Mouse (Mus musculus) embryonic facial prominence, embryonic 14.5 days (tissue): ENCODE results near the gene Chrm5. TPM values are rescaled to one million over a fixed set of nuclear protein-coding genes. Genes with fewer than 3 reads are reported as not detected.
"Not testable (repeated sequence)": the region's sequence is repeated elsewhere in the genome, so short reads cannot be mapped to it uniquely, and the experiment has no call there.

Source experiments
- ATAC-seq: fragments of 200-750 bp; cut with Nextera tagmentation; 2 replicates; pipeline ENCODE4 v1.8.0; 2017; ENCODE audit warnings: low read depth, moderate number of reproducible peaks, moderate TSS enrichment
- DNase-seq: peaks from one replicate; pipeline ENCODE4 v3.0.0-alpha.2; 2015; ENCODE audit warnings: low spot score
- H3K27ac ChIP-seq: fragments of 300-500 bp; sonication (generic); replicated peaks from 2 replicates; pipeline ENCODE4 v1.5.1; 2014; ENCODE audit warnings: low read depth, mild to moderate bottlenecking, low read length, moderate library complexity
- H3K27me3 ChIP-seq: fragments of 300-500 bp; sonication (generic); replicated peaks from 2 replicates; pipeline ENCODE4 v1.6.1; 2014; ENCODE audit warnings: low read length; ENCODE audit not compliant: control insufficient read depth, insufficient read depth
- H3K36me3 ChIP-seq: fragments of 300-500 bp; sonication (generic); 2 replicates; pipeline ENCODE4 v1.6.1; 2014; ENCODE audit warnings: low read length, mixed read lengths; ENCODE audit not compliant: control insufficient read depth, insufficient read depth
- H3K4me1 ChIP-seq: fragments of 300-500 bp; sonication (generic); 2 replicates; pipeline ENCODE4 v1.6.1; 2014; ENCODE audit warnings: antibody characterized with exemption, low read length; ENCODE audit not compliant: control insufficient read depth, insufficient read depth
- H3K4me2 ChIP-seq: fragments of 300-500 bp; sonication (generic); 2 replicates; pipeline ENCODE4 v1.6.1; 2014; ENCODE audit warnings: low read depth, mild to moderate bottlenecking, low read length, moderate library complexity, mixed read lengths
- H3K4me3 ChIP-seq: fragments of 300-500 bp; sonication (generic); 2 replicates; pipeline ENCODE4 v1.5.1; 2014; ENCODE audit warnings: low read depth, mild to moderate bottlenecking, low read length
- H3K9ac ChIP-seq: fragments of 300-500 bp; sonication (generic); 2 replicates; pipeline ENCODE4 v1.6.1; 2014; ENCODE audit warnings: low read depth, mild to moderate bottlenecking, low read length, moderate library complexity, mixed read lengths
- H3K9me3 ChIP-seq: fragments of 300-500 bp; sonication (generic); 2 replicates; pipeline ENCODE4 v1.6.1; 2016; ENCODE audit warnings: low read length; ENCODE audit not compliant: control insufficient read depth
- WGBS: fragments of 180-500 bp; shearing (Covaris S2); extraction: QIAGEN DNeasy Blood & Tissue Kit; methylation state at CpG from one replicate; pipeline ENCODE4 v1.1.7; 2014; 5-methylcytosine and 5-hydroxymethylcytosine counted together
- polyA plus RNA-seq: library from polyadenylated mRNA; unstranded; fragments of >200 nt; fragmentation: Nextera tagmentation; extraction: Ambion mirVana; gene quantifications from 2 replicates; pipeline ENCODE4 v1.2.1, GENCODE M21; 2014

The Chrm5 gene
- polyA plus RNA-seq, 1 experiment from 2014 or later, result 0.14 TPM

DNA sequence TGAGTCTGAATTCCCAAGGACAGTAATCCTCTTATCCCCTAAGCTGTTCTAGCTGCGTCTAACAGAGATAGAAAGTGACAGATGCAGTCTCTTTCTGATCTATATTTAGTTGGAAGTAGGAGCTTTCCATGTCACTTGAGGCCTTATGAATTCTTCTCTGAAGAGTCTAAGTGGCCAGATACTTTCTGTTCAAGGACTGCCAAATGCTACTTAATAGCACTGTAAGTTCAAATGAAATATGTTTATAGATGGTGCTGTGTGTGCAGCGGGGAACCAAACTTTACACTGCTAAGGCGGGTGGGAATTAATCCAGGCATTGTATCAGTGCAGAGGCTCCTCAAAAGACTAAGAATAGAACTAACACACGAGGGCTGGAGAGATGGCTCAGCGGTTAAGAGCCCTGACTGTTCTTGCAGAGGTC, 9.6 kb downstream of the Chrm5 start:
- WGBS, result 71% methylated on average over 5 of the region's 5 CpGs
- Histone ChIP-seq H3K4me1 (no peaks in the 10 kb centered on the region), H3K4me3 (no peak overlapping the region), H3K4me2 (no peak overlapping the region), H3K27ac (no peak overlapping the region), H3K9me3 (no peaks in the 10 kb centered on the region), H3K9ac (no peak overlapping the region), H3K27me3 (no peaks in the 10 kb centered on the region), H3K36me3 (peaks cover 35% of the 10 kb centered on the region)
- ATAC-seq, result peak; percentile 67
- DNase-seq, result peak; percentile 34

DNA sequence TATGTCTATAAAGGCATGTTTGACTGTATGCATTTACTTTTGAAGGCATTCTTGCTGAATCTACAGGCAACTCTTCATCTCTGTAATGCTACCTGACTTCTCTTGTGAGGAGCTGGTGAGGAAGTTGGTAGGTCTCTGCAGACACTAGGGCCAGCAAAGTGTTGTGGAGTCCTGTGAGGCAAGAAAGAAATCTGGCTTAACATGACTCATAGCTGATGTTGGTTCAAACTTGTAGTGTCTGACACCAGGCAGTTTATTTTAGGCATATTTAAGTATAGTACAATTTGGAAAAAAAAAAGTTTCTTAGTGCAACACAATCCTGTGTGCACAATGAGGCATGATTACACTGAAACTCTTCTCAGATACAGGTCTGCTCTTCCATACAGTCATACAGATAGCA, 11.0 kb downstream of the Chrm5 start:
- Histone ChIP-seq H3K36me3 (peaks cover 42% of the 10 kb centered on the region), H3K4me2 (no peak overlapping the region), H3K9ac (no peak overlapping the region), H3K27ac (no peak overlapping the region), H3K27me3 (no peaks in the 10 kb centered on the region), H3K9me3 (no peaks in the 10 kb centered on the region), H3K4me1 (no peaks in the 10 kb centered on the region), H3K4me3 (no peak overlapping the region)
- ATAC-seq (no peak), DNase-seq (no peak)

DNA sequence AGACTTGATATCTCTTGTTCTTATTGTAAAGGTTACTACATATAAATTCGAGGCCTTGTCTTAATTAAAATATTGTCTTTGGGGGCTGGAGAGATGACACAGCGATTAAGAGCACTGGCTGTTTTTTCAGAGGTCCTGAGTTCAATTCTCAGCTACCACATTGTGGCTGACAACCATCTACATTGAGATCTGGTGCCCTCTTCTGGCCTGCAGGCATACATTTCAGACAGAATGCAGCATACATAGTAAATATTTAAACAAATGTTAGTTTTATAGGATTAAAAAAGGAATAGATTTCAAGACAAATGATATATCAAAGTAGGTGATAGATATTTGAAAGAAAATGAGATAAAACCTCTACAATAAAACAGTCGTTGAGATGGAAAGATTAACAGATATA, 20.0 kb downstream of the Chrm5 start:
- peaks cover 36% of the 10 kb centered on the region for H3K36me3 ChIP-seq
- H3K9ac ChIP-seq, result no peak overlapping the region
- peaks cover 9% of the 10 kb centered on the region; the same call in 1 of the 2 replicates for H3K4me1 ChIP-seq
- no peaks in the 10 kb centered on the region for H3K9me3 ChIP-seq
- ATAC-seq, result no peak
- 91% methylated on average over 3 of the region's 3 CpGs for WGBS
- H3K27me3 ChIP-seq, result no peaks in the 10 kb centered on the region
- no peak overlapping the region for H3K4me3 ChIP-seq
- no peak overlapping the region for H3K27ac ChIP-seq
- H3K4me2 ChIP-seq, result no peak overlapping the region
- DNase-seq, result no peak

DNA sequence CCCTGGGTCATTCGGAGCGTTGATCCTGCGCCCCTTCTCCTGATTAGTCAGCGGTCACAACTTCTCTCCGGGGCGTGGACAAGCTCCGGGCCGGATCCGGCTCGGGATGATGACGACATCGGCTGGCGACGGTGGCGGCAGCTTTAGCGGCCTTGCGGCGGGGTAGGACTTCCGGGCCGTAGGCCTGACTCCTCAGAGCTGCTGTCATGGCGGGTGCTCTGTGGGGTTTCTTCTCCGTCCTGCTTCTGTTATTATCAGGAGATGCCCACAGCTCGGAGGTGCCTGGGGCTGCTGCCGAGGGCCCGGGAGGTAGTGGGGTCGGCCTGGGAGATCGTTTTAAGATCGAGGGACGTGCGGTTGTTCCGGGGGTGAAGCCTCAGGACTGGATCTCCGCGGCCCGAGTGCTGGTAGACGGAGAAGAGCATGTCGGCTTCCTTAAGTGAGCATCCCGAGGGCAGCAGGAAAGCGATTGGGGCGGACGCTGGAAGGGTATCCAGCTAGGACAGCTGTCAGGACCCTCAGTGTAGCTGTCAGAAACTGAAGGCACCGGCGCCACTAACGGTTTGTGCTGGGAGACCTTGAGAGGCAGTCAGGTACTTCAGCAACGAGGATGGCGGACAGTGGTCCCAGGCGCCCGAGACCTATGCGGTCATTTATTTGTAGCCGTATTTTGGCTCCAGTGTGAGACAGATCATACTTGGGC, 25.6 kb downstream of the Chrm5 start, which contains the start of gene Emc7:
Gene Emc7, plus strand, starts transcription at position 136 of the 703 bp plus-strand sequence.
- ATAC-seq, result peak; percentile 99
- peak within 1 kb of the TSS; percentile 93 for H3K4me3 ChIP-seq
- no peaks in the 10 kb centered on the region for H3K9me3 ChIP-seq
- H3K4me1 ChIP-seq, result peaks cover 9% of the 10 kb centered on the region; the same call in 1 of the 2 replicates
- DNase-seq, result peak; percentile 97
- H3K9ac ChIP-seq, result peak within 1 kb of the TSS; percentile 92
- peaks cover 2% of the 10 kb centered on the region; the same call in 1 of the 2 replicates for H3K36me3 ChIP-seq
- 0% methylated on average over 47 of the region's 49 CpGs for WGBS
- peak within 1 kb of the TSS; percentile 74 for H3K27ac ChIP-seq
- H3K27me3 ChIP-seq, result no peaks in the 10 kb centered on the region
- peak within 1 kb of the TSS; percentile 93 for H3K4me2 ChIP-seq

DNA sequence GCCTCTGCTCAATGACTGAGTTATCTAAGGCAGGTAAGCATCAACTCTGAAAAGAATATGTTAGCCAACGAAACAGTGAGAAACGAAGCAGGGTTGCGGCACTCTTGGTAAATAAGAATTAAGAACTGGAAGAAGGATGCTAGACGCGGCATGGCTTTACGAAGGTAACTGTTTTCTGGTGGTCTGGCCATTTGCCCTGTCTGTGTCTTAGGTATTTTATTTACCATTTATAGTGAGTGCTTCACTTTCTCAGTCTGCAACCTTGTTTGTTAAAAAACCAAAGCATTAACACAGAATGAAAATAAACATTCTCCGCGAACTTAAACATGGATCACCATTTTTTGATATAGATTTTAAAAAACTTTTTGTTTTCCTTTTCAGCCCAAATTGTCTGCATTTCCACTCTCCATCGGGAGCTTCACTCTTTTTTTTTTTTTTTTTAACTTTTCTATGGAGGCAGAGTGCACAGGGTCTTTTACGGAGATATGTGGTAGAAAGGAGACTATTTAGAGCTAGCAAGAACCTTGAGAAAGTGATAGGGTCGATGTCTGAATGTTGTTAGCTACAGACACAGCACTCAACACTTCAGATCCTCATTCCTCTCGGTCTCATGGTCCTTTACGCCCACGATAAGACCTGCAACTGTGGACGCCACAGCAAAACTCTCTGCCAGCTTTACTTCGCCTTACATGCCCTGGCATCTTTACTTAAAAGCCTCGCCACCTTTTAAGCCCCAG, 26.3 kb downstream of the Chrm5 start:
- Histone ChIP-seq H3K9ac (peak overlapping the region; percentile 92), H3K36me3 (no peaks in the 10 kb centered on the region), H3K9me3 (no peaks in the 10 kb centered on the region), H3K4me1 (peaks cover 9% of the 10 kb centered on the region; the same call in 1 of the 2 replicates), H3K4me2 (peak overlapping the region; percentile 73), H3K27me3 (no peaks in the 10 kb centered on the region), H3K4me3 (peak overlapping the region; percentile 93), H3K27ac (peak overlapping the region; percentile 74)
- DNase-seq (no peak), ATAC-seq (peak; percentile 69)
- 26% methylated on average over 17 of the region's 17 CpGs for WGBS

DNA sequence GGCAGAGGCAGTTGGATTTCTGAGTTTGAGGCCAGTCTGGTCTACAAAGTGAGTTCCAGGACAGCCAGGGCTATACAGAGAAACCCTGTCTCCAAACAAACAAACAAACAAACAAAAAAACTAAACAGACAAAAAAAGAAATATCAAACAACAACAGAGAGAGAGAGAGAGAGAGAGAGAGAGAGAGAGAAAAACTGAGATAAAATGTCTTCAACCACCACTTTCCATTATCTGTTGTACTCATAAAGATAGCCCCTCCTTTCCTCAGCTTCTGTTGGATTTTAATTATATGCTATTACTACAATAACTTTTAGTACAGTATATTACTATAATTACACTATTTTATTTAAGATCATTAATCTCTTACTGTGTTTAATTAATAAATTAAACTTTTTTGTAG, 28.1 kb downstream of the Chrm5 start:
- H3K4me3 ChIP-seq, H3K4me1 ChIP-seq, H3K9me3 ChIP-seq, DNase-seq, H3K36me3 ChIP-seq, H3K4me2 ChIP-seq, H3K27me3 ChIP-seq, ATAC-seq, H3K9ac ChIP-seq, H3K27ac ChIP-seq: not testable (repeated sequence)

DNA sequence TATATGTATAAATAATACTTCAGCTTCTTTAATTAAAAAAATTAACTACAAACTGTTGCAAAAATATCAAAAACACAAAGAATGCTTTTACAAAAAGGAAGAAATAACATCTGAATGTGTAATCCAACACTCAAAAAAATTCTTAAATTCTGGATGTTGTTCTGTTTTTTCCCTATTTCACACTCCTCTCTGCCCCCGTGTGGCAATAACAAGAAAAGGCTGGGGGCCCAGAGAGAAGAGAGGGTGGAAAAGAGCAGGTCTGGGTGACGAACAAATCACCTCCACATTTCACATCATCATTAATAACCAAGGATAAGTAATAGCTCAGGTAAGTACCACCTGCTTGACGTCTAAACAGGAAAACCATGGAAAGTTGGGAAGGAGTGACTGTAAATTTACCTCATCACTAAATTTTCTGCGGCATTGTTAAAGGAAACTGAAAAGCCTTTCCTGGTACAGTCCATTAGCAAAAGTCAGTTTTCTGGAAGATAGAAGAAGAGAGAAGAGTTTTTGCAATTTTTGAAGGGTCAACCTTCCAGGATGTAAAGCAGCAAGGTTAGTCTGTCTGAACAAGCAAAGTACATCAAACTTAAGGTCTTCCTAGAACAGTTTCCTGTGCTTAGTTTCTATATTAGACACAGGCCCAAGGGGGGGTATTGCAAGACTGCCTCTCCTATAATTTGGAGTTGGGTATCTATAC, 30.8 kb downstream of the Chrm5 start:
- DNase-seq (no peak), ATAC-seq (no peak)
- no peak overlapping the region for H3K9ac ChIP-seq
- no peaks in the 10 kb centered on the region for H3K9me3 ChIP-seq
- no peak overlapping the region for H3K4me3 ChIP-seq
- no peak overlapping the region for H3K4me2 ChIP-seq
- no peaks in the 10 kb centered on the region for H3K27me3 ChIP-seq
- WGBS, result 32% methylated on average over 4 of the region's 4 CpGs
- no peaks in the 10 kb centered on the region for H3K36me3 ChIP-seq
- no peaks in the 10 kb centered on the region for H3K4me1 ChIP-seq
- H3K27ac ChIP-seq, result no peak overlapping the region

DNA sequence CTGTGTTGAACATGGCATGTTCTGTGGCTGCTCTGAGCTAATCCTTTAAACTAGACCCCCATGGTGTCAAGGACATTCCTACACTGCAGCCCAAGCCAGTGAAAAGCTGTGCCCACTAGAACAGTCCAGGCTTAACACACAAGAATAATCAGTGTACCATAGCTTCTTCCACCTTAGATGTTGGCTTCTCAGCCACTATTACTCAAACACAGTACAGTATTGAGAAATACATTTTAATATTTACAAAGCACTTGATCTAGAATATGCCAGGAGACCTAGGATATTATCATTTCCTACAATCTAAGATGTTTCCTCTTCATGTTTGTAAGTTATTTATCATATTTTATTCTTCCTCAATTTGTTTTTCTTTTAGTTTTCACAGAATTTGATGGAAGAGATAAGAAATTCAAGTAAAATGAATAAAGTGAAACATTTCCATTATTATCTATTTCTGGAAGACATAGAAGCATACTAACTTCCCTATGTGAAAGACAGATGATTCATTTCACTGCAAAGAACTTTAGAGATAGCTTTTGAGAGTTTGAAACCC, 32.0 kb downstream of the Chrm5 start:
- H3K36me3 ChIP-seq, result no peaks in the 10 kb centered on the region
- H3K27ac ChIP-seq, result no peak overlapping the region
- H3K27me3 ChIP-seq, result no peaks in the 10 kb centered on the region
- H3K4me1 ChIP-seq, result no peaks in the 10 kb centered on the region
- no peak overlapping the region for H3K4me3 ChIP-seq
- ATAC-seq, result no peak
- H3K4me2 ChIP-seq, result no peak overlapping the region
- no peaks in the 10 kb centered on the region for H3K9me3 ChIP-seq
- DNase-seq, result no peak
- no peak overlapping the region for H3K9ac ChIP-seq
